Mouse (Mus musculus) CH12.LX (cell line): ENCODE data around the gene Mapk6. TPM values are rescaled to one million over a fixed set of nuclear protein-coding genes. Genes with fewer than 3 reads are reported as not detected.

Source experiments
- DNase-seq: peaks from one replicate; pipeline ENCODE4 v3.0.0-alpha.2; 2013; ENCODE audit errors: extremely low read depth
- H3K27ac ChIP-seq: 2 replicates; pipeline ENCODE4 v1.5.1; 2012; ENCODE audit warnings: low read depth, mild to moderate bottlenecking, control low read depth, moderate library complexity; ENCODE audit not compliant: insufficient read depth
- H3K27me3 ChIP-seq: replicated peaks from 2 replicates; pipeline ENCODE3; 2012; ENCODE audit warnings: inconsistent platforms
- H3K36me3 ChIP-seq, 2 experiments: replicated peaks in 1 of 2; 2 replicates each; pipeline versions ENCODE3 to v1.6.1; 2012; ENCODE audit warnings: inconsistent platforms in 1 of 2, low read length in 1 of 2, mild to moderate bottlenecking in 1 of 2, mixed read lengths in 1 of 2, moderate library complexity in 1 of 2; ENCODE audit not compliant: control insufficient read depth in 1 of 2, insufficient read depth in 1 of 2
- H3K4me1 ChIP-seq, 2 experiments: 2 replicates each; pipeline ENCODE4 v1.6.1; 2012; ENCODE audit warnings: inconsistent platforms in 1 of 2, moderate library complexity in 1 of 2; ENCODE audit not compliant: insufficient read depth in 2 of 2, control insufficient read depth in 1 of 2
- H3K4me2 ChIP-seq: 2 replicates; pipeline ENCODE4 v1.6.1; 2012; ENCODE audit warnings: low read depth, mild to moderate bottlenecking, control low read depth; ENCODE audit not compliant: poor library complexity, insufficient read depth, severe bottlenecking
- H3K4me3 ChIP-seq, 3 experiments: fragments of 150-350 bp in 1 of 3; sonication (generic) in 1 of 3; replicated peaks in 1 of 3; 2 replicates each; pipeline versions ENCODE3 to v1.5.1; 2011 to 2012; ENCODE audit warnings: low read depth in 2 of 3, low read length in 2 of 3, mild to moderate bottlenecking in 2 of 3, moderate library complexity in 2 of 3, control low read depth in 1 of 3, improper control_type of control experiment in 1 of 3, inconsistent platforms in 1 of 3, mixed read lengths in 1 of 3; ENCODE audit not compliant: poor library complexity in 1 of 3
- H3K79me2 ChIP-seq: replicated peaks from 2 replicates; pipeline ENCODE4 v1.6.1; 2012; ENCODE audit warnings: mild to moderate bottlenecking, moderate library complexity; ENCODE audit not compliant: control insufficient read depth, poor library complexity, insufficient read depth, severe bottlenecking; ENCODE audit errors: extremely low read depth
- H3K9ac ChIP-seq: 2 replicates; pipeline ENCODE4 v1.6.1; 2012; ENCODE audit warnings: low read depth, mild to moderate bottlenecking, control low read depth, moderate library complexity; ENCODE audit not compliant: insufficient read depth
- H3K9me3 ChIP-seq: replicated peaks from 2 replicates; pipeline ENCODE3; 2012; ENCODE audit warnings: low read length, inconsistent platforms, mixed read lengths
- BHLHE40 ChIP-seq: IDR thresholded peaks from 2 replicates; pipeline ENCODE4 v1.6.1; 2011; ENCODE audit warnings: mild to moderate bottlenecking, low read depth, low read length, improper control_type of control experiment
- CHD1 ChIP-seq: IDR thresholded peaks from 2 replicates; pipeline ENCODE4 v1.6.1; 2012; ENCODE audit warnings: low read depth, low read length, improper control_type of control experiment, inconsistent platforms
- CHD2 ChIP-seq: IDR thresholded peaks from 2 replicates; pipeline ENCODE4 v1.6.1; 2011; ENCODE audit warnings: low read length, improper control_type of control experiment
- CTCF ChIP-seq, 2 experiments: IDR thresholded peaks in 1 of 2; conservative IDR thresholded peaks in 1 of 2; 2 replicates each; pipeline ENCODE4 v1.5.1; 2011 to 2012; ENCODE audit warnings: low read depth in 2 of 2, low read length in 2 of 2, improper control_type of control experiment in 1 of 2, inconsistent platforms in 1 of 2, mild to moderate bottlenecking in 1 of 2, moderate library complexity in 1 of 2
- E2F4 ChIP-seq: IDR thresholded peaks from 2 replicates; pipeline ENCODE4 v1.6.1; 2011; ENCODE audit warnings: low read depth, low read length, improper control_type of control experiment; ENCODE audit not compliant: insufficient replicate concordance
- ELF1 ChIP-seq: IDR thresholded peaks from 2 replicates; pipeline ENCODE4 v1.6.1; 2014; ENCODE audit warnings: low read depth, mild to moderate bottlenecking, inconsistent platforms, low read length, improper control_type of control experiment
- EP300 ChIP-seq: IDR thresholded peaks from 2 replicates; pipeline ENCODE4 v1.6.1; 2011; ENCODE audit warnings: low read length, improper control_type of control experiment
- ETS1 ChIP-seq: conservative IDR thresholded peaks from 2 replicates; pipeline ENCODE4 v1.6.1; 2012; ENCODE audit warnings: low read depth, mild to moderate bottlenecking, inconsistent platforms, low read length, improper control_type of control experiment, moderate library complexity
- GABPA ChIP-seq: IDR thresholded peaks from 2 replicates; pipeline ENCODE4 v1.6.1; 2012; ENCODE audit warnings: low read depth, low read length, improper control_type of control experiment, inconsistent platforms; ENCODE audit not compliant: insufficient replicate concordance
- HCFC1 ChIP-seq: IDR thresholded peaks from 2 replicates; pipeline ENCODE4 v1.6.1; 2012; ENCODE audit warnings: low read depth, mild to moderate bottlenecking, inconsistent platforms, low read length, improper control_type of control experiment
- IRF4 ChIP-seq: IDR thresholded peaks from 2 replicates; pipeline ENCODE4 v1.6.1; 2014; ENCODE audit warnings: low read depth, mild to moderate bottlenecking, inconsistent platforms, low read length, improper control_type of control experiment
- JUN ChIP-seq: IDR thresholded peaks from 2 replicates; pipeline ENCODE4 v1.6.1; 2011; ENCODE audit warnings: low read depth, mild to moderate bottlenecking, low read length, improper control_type of control experiment, moderate library complexity; ENCODE audit not compliant: insufficient read depth
- JUND ChIP-seq: conservative IDR thresholded peaks from 2 replicates; pipeline ENCODE4 v1.6.1; 2011; ENCODE audit warnings: low read depth, low read length, improper control_type of control experiment
- KAT2A ChIP-seq: IDR thresholded peaks from 2 replicates; pipeline ENCODE4 v1.6.1; 2012; ENCODE audit warnings: low read length, improper control_type of control experiment, inconsistent platforms; ENCODE audit not compliant: insufficient replicate concordance
- MAFK ChIP-seq: IDR thresholded peaks from 2 replicates; pipeline ENCODE4 v1.6.1; 2011; ENCODE audit warnings: low read length, improper control_type of control experiment; ENCODE audit not compliant: insufficient replicate concordance
- MAX ChIP-seq: IDR thresholded peaks from 2 replicates; pipeline ENCODE4 v1.6.1; 2011; ENCODE audit warnings: low read length, improper control_type of control experiment
- MAZ ChIP-seq: IDR thresholded peaks from 2 replicates; pipeline ENCODE4 v1.6.1; 2012; ENCODE audit warnings: low read depth, mild to moderate bottlenecking, inconsistent platforms, low read length, improper control_type of control experiment, moderate library complexity
- MEF2A ChIP-seq: IDR thresholded peaks from 2 replicates; pipeline ENCODE4 v1.6.1; 2014; ENCODE audit warnings: low read depth, mild to moderate bottlenecking, inconsistent platforms, low read length, improper control_type of control experiment, borderline replicate concordance
- MXI1 ChIP-seq: IDR thresholded peaks from 2 replicates; pipeline ENCODE4 v1.6.1; 2011; ENCODE audit warnings: mild to moderate bottlenecking, low read depth, low read length, improper control_type of control experiment
- MYC ChIP-seq: IDR thresholded peaks from 2 replicates; pipeline ENCODE4 v1.6.1; 2011; ENCODE audit warnings: low read depth, mild to moderate bottlenecking, improper control_type of control experiment, low read length
- NELFE ChIP-seq: IDR thresholded peaks from 2 replicates; pipeline ENCODE4 v1.6.1; 2011; ENCODE audit warnings: low read depth, low read length, improper control_type of control experiment
- NRF1 ChIP-seq: IDR thresholded peaks from 2 replicates; pipeline ENCODE4 v1.6.1; 2014; ENCODE audit warnings: low read depth, mild to moderate bottlenecking, inconsistent platforms, low read length, improper control_type of control experiment, moderate library complexity
- PAX5 ChIP-seq: IDR thresholded peaks from 2 replicates; pipeline ENCODE4 v1.6.1; 2012; ENCODE audit warnings: low read length, inconsistent platforms, mixed read lengths
- POLR2A ChIP-seq: IDR thresholded peaks from 2 replicates; pipeline ENCODE4 v1.6.1; 2011; ENCODE audit warnings: low read depth, mild to moderate bottlenecking, improper control_type of control experiment, low read length
- POLR2AphosphoS2 ChIP-seq: IDR thresholded peaks from 2 replicates; pipeline ENCODE4 v1.6.1; 2011; ENCODE audit warnings: low read depth, low read length, improper control_type of control experiment
- RAD21 ChIP-seq: IDR thresholded peaks from 2 replicates; pipeline ENCODE4 v1.6.1; 2011; ENCODE audit warnings: low read depth, mild to moderate bottlenecking, low read length, improper control_type of control experiment, moderate library complexity
- RCOR1 ChIP-seq: conservative IDR thresholded peaks from 2 replicates; pipeline ENCODE4 v1.6.1; 2012; ENCODE audit warnings: low read depth, mild to moderate bottlenecking, inconsistent platforms, low read length, improper control_type of control experiment
- SIN3A ChIP-seq: IDR thresholded peaks from 2 replicates; pipeline ENCODE4 v1.6.1; 2012; ENCODE audit warnings: low read length, improper control_type of control experiment, inconsistent platforms
- SMC3 ChIP-seq: IDR thresholded peaks from 2 replicates; pipeline ENCODE4 v1.6.1; 2011; ENCODE audit warnings: low read depth, low read length, improper control_type of control experiment
- TBP ChIP-seq: conservative IDR thresholded peaks from 2 replicates; pipeline ENCODE4 v1.6.1; 2011; ENCODE audit warnings: low read depth, low read length, improper control_type of control experiment
- TCF12 ChIP-seq: IDR thresholded peaks from 2 replicates; pipeline ENCODE4 v1.6.1; 2014; ENCODE audit warnings: low read depth, mild to moderate bottlenecking, inconsistent platforms, low read length, improper control_type of control experiment
- UBTF ChIP-seq: IDR thresholded peaks from 2 replicates; pipeline ENCODE4 v1.6.1; 2012; ENCODE audit warnings: low read depth, mild to moderate bottlenecking, inconsistent platforms, low read length, improper control_type of control experiment, moderate library complexity
- USF1 ChIP-seq: IDR thresholded peaks from 2 replicates; pipeline ENCODE4 v1.6.1; 2014; ENCODE audit warnings: low read depth, mild to moderate bottlenecking, inconsistent platforms, low read length, improper control_type of control experiment
- USF2 ChIP-seq: conservative IDR thresholded peaks from 2 replicates; pipeline ENCODE4 v1.6.1; 2011; ENCODE audit warnings: low read depth, low read length, improper control_type of control experiment
- ZC3H11A ChIP-seq: IDR thresholded peaks from 2 replicates; pipeline ENCODE4 v1.6.1; 2012; ENCODE audit warnings: low read depth, mild to moderate bottlenecking, inconsistent platforms, low read length, improper control_type of control experiment
- ZKSCAN1 ChIP-seq: IDR thresholded peaks from 2 replicates; pipeline ENCODE4 v1.6.1; 2012; ENCODE audit warnings: low read depth, inconsistent platforms, low read length, improper control_type of control experiment, borderline replicate concordance
- ZMIZ1 ChIP-seq: IDR thresholded peaks from 2 replicates; pipeline ENCODE4 v1.6.1; 2012; ENCODE audit warnings: low read depth, mild to moderate bottlenecking, inconsistent platforms, low read length, improper control_type of control experiment
- ZNF384 ChIP-seq: IDR thresholded peaks from 2 replicates; pipeline ENCODE4 v1.6.1; 2012; ENCODE audit warnings: low read depth, low read length, improper control_type of control experiment, inconsistent platforms
- dilution Hi-C: fragments of 300-500 bp; cut with MboI; formaldehyde crosslinking; loops from 2 replicates; pipeline ENCODE4 v1.14.3; 2020; ENCODE audit warnings: low sequenced_read_pairs; ENCODE audit not compliant: extremely low pct_unique_long_range_greater_than_20kb, extremely low pct_ligation_motif_present
- in situ Hi-C: fragments of 300-500 bp; cut with MboI; formaldehyde crosslinking; loops from 3 replicates; pipeline ENCODE4 v1.14.3; 2019; ENCODE audit warnings: low sequenced_read_pairs, low pct_ligation_motif_present, low pct_unique_long_range_greater_than_20kb, mixed read lengths
- polyA plus RNA-seq: library from polyadenylated mRNA; unstranded; fragments of >175 nt; gene quantifications from 2 replicates; pipeline ENCODE4 v1.2.1, GENCODE M21; 2012; ENCODE audit warnings: low read depth; ENCODE audit not compliant: insufficient read length
- total RNA-seq, 2 experiments: library from RNA; depleted of rRNA; stranded (reverse); fragments of 300-350 nt in 1 of 2; fragments of >200 nt in 1 of 2; gene quantifications; 2 replicates each; pipeline ENCODE4 v1.2.3; 2012 to 2014

Mapk6 gene
- total RNA-seq (2012; rRNA removed) (34.2 and 41.0 TPM in 2 replicates), total RNA-seq (2014; rRNA removed) (20.9 and 23.3 TPM in 2 replicates), polyA plus RNA-seq (53.5 and 62.2 TPM in 2 replicates)

DNA sequence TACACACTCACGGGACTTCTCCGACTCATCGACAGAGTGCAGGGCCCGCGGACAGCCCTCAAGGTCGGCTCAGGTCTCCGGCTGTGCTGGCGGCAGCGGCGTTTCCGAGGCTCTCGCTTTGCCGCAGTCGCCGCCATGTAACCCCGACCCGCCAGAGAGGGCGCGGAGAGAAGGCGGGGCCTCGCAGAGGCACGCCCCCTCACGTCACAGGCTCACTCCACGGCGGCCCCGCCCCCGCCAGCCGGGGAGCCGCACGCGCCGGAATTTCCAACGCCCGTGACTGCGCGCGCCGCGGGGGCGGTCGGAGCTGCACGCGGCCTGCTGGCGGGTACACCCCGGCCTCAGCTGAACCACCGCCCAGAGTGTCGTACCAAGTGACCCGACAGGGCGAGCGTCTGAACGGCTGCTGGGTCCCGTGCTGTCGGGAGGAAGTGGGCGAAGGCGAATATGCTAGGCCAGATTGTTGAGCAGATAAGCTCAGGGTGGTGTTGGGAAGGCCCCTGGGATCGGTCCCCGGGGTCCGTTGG is at the start of gene Mapk6:
Mapk6 (minus strand) TSS at position 154 of the 527 bp plus-strand sequence.
- peaks cover 12 to 65% of the 10 kb centered on the region in 2 experiments for H3K4me1 ChIP-seq
- H3K79me2 ChIP-seq = peaks cover 38% of the 10 kb centered on the region
- in situ Hi-C loops (no loop called here), dilution Hi-C loops (no loop called here)
- TF ChIP-seq MAFK = no peak
- no peak for TF ChIP-seq JUND
- 0 out of 2 replicates have a peak, but pooled peaks have one; percentile 7 for TF ChIP-seq ZNF384
- TF ChIP-seq MEF2A = peak; percentile 62; the same call in 1 of the 2 replicates
- no peak for TF ChIP-seq GABPA
- TF ChIP-seq MAZ = peak; percentile 76; the same call in 1 of the 2 replicates
- TF ChIP-seq ZC3H11A = no peak
- no peak for TF ChIP-seq ZKSCAN1
- TF ChIP-seq ELF1 = peak; percentile 43
- TF ChIP-seq ZMIZ1 = no peak; the same call in none of the 2 replicates
- TF ChIP-seq HCFC1 = 0 out of 2 replicates have a peak, but pooled peaks have one; percentile 54
- TF ChIP-seq IRF4 = peak; percentile 65
- peak; percentile 39; the same call in 1 of the 2 replicates for TF ChIP-seq TBP
- no peak for TF ChIP-seq USF2
- no peak; the same call in 1 of the 2 replicates for TF ChIP-seq EP300
- TF ChIP-seq TCF12 = peak; percentile 95
- TF ChIP-seq ETS1 = peak; percentile 94
- peak; percentile 72; the same call in 1 of the 2 replicates for TF ChIP-seq MAX
- TF ChIP-seq KAT2A = 0 out of 2 replicates have a peak, but pooled peaks have one; percentile 20
- peak; percentile 78 for TF ChIP-seq NRF1
- peak; percentile 75; the same call in 1 of the 2 replicates for TF ChIP-seq POLR2AphosphoS2
- no peak; the same call in 1 of the 2 replicates for TF ChIP-seq RCOR1
- peak; percentile 50; the same call in 1 of the 2 replicates for TF ChIP-seq MYC
- peak; percentile 68 for TF ChIP-seq NELFE
- no peak for TF ChIP-seq JUN
- TF ChIP-seq CHD2 = no peak; the same call in 1 of the 2 replicates
- TF ChIP-seq E2F4 = no peak
- TF ChIP-seq RAD21 = no peak
- TF ChIP-seq UBTF = peak; percentile 95
- TF ChIP-seq SMC3 = no peak
- TF ChIP-seq BHLHE40 = peak; percentile 100
- TF ChIP-seq POLR2A = peak; percentile 79
- no peak for TF ChIP-seq USF1
- no peak for TF ChIP-seq CHD1
- TF ChIP-seq SIN3A = peak; percentile 88
- no peak for TF ChIP-seq CTCF (conservative IDR thresholded peaks at IDR 0.05 in 1 of 2, IDR thresholded peaks at IDR 0.05 in 1 of 2; ENCODE audit: low read depth in 2 of 2, low read length in 2 of 2)
- peak; percentile 92 for TF ChIP-seq MXI1
- no peak for TF ChIP-seq PAX5
- H3K27ac ChIP-seq = peak within 1 kb of the TSS; percentile 89
- DNase-seq = peak; percentile 86
- peak within 1 kb of the TSS; percentile 87 for H3K9ac ChIP-seq
- peak within 1 kb of the TSS; percentile 94 for H3K4me2 ChIP-seq
- H3K9me3 ChIP-seq = no peaks in the 10 kb centered on the region
- H3K36me3 ChIP-seq = peaks cover 0 to 15% of the 10 kb centered on the region in 2 experiments
- peak within 1 kb of the TSS; percentile 83 to 88 (median 88) for H3K4me3 ChIP-seq
- no peaks in the 10 kb centered on the region for H3K27me3 ChIP-seq
